Mouse (Mus musculus): Measurements from ENCODE around the gene Sema3c.

DNA sequence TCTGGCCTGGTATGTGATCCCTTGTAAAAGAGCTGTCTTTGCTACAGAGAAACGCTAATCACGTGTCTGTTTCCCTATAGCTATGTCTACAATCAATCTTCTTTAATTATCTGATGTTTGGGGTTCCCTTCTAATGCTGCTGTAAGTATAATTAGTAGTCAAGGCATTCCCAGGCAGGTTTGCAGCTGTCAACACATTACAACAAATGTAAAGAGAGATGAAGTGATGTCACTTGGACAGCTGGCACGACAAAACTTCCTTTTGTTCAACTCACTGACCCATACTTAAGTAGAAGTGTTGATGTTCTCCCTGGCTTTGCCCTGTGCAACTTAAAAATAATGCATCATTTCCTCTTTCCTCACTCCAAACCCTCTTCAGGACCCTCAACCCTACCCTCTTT lies 22.4 kb upstream of the Sema3c start:
- TF ChIP-seq CTCF (conservative IDR thresholded peaks at IDR 0.05; ENCODE audit: insufficient read depth, insufficient read length, low read depth, low read length) (no peak), POLR2A (IDR thresholded peaks at IDR 0.05; ENCODE audit: low read depth, low read length) (no peak)
